Mouse (Mus musculus) stomach, postnatal 0 days (tissue): Measurements from ENCODE around the gene C2cd5.
"Not testable (repeated sequence)": the region's sequence is repeated elsewhere in the genome, so short reads cannot be mapped to it uniquely, and the experiment has no call there.

ENCODE experiments used
- CTCF ChIP-seq: IDR thresholded peaks from 2 replicates; pipeline ENCODE4 v1.5.1; 2016; ENCODE audit warnings: antibody characterized with exemption, low read depth, mild to moderate bottlenecking, moderate library complexity
- EP300 ChIP-seq: optimal IDR thresholded peaks from 2 replicates; pipeline ENCODE3; 2016; ENCODE audit warnings: antibody characterized with exemption

DNA sequence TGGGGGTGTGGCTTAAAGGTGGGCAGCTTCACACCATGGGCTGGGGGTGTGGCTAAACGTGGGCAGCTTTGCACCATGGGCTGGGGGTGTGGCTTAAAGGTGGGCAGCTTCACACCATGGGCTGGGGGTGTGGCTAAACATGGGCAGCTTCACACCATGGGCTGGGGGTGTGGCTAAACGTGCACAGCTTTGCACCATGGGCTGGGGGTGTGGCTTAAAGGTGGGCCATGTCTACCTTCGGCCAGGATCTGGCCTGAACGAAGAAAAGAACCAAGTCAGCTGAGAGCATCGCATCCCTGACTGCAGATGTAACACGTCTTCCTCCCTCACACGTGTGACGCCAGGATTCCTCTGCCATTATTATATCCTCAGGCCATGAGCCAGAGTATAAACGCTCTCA is 94.7 kb downstream of the C2cd5 start:
- not testable (repeated sequence) for TF ChIP-seq CTCF, EP300
